13 mouse cellular contexts compared by ENCODE assay signal in the genomic region with DNA sequence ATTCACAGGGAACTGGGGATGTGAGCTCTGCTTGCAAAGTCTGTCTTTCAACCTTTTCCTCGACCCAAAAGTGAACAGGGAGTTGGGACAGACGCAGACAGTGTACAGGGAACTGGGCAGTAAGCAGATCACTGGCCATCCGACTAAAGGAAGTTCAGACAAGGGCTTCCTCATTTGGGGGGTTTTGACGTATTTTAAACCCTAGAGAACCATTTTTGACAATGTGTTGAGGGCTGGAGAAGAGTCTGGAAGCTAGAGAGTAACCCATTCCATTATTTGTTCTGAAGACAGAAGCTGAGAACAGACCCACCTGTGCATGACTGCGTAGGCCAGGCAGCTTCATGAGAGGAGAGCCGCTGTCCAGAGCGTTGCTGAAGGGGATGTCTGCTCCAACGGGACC. TPM values are rescaled to one million over a fixed set of nuclear protein-coding genes. Genes with fewer than 3 reads are reported as not detected.
A peak's percentile ranks its signal among the peaks of the same experiment; 100 is the strongest.
DNase-seq lines count a peak whose midpoint lies in the region; ATAC-seq and TF ChIP-seq lines count a peak whose summit lies in the region.
"Had no signal": no experiment of that assay in that cellular context is flagged by ENCODE, and none has a peak within 500 bp of the region (broad histone marks: within the 10 kb centered on the region; RNA-seq: fewer than 3 reads in every experiment).

No protein-coding gene starts in this region.

- DNase-seq in kidney, postnatal 0 days (ENCODE audit: low spot score), result no peak
- no peak for DNase-seq in kidney, adult 9 months
- DNase-seq in stomach, postnatal 0 days (ENCODE audit: low spot score), result no peak
- no peak for DNase-seq in liver, embryonic 14.5 days (ENCODE audit: low read depth in 3 of 3, low spot score in 3 of 3)
- DNase-seq in right cerebral cortex, adult 18-20 months, result no peak
- no peak for DNase-seq in hindbrain, embryonic 11.5 days (ENCODE audit: low spot score)

- TF ChIP-seq CTCF in kidney, postnatal 0 days (IDR thresholded peaks at IDR 0.05; ENCODE audit: low read depth), result no peak
- TF ChIP-seq CTCF in stomach, postnatal 0 days (IDR thresholded peaks at IDR 0.05; ENCODE audit: low read depth), result no peak
- no peak for TF ChIP-seq CTCF in liver, embryonic 14.5 days (IDR thresholded peaks at IDR 0.05; ENCODE audit: low read depth)

- TF ChIP-seq EP300 in stomach, postnatal 0 days (optimal IDR thresholded peaks at IDR 0.05), result no peak
- TF ChIP-seq EP300 in liver, embryonic 14.5 days (IDR thresholded peaks at IDR 0.05; ENCODE audit: low read depth), result no peak

- H3K27ac ChIP-seq in kidney, postnatal 0 days, result 0 out of 2 replicates have a peak overlapping the region, but pooled peaks have one; percentile 36
- H3K27ac ChIP-seq in stomach, embryonic 16.5 days (ENCODE audit: low read length), result peak overlapping the region; percentile 34; the same call in 1 of the 2 replicates
- no peak overlapping the region for H3K27ac ChIP-seq in stomach, postnatal 0 days (replicated peaks)
- peak overlapping the region; percentile 94 for H3K27ac ChIP-seq in liver, embryonic 14.5 days
- no peak overlapping the region for H3K27ac ChIP-seq in hindbrain, embryonic 11.5 days (ENCODE audit: low read depth, low read length)
- H3K27ac ChIP-seq: forebrain, embryonic 15.5 days; limb, embryonic 15.5 days had no signal

- H3K27me3 ChIP-seq in kidney, postnatal 0 days (ENCODE audit: insufficient read depth, low read length), result no peaks in the 10 kb centered on the region
- H3K27me3 ChIP-seq in stomach, embryonic 16.5 days (ENCODE audit: control insufficient read depth, insufficient read depth, low read length), result no peaks in the 10 kb centered on the region
- no peaks in the 10 kb centered on the region for H3K27me3 ChIP-seq in stomach, postnatal 0 days (ENCODE audit: control insufficient read depth, insufficient read depth, low read length)
- H3K27me3 ChIP-seq in liver, embryonic 14.5 days (ENCODE audit: control insufficient read depth, insufficient read depth, low read length), result no peaks in the 10 kb centered on the region
- H3K27me3 ChIP-seq in hindbrain, embryonic 11.5 days (ENCODE audit: control insufficient read depth, insufficient read depth, low read length), result no peaks in the 10 kb centered on the region
- H3K27me3 ChIP-seq: forebrain, embryonic 15.5 days; kidney, embryonic 15.5 days; limb, embryonic 15.5 days had no signal

- WGBS in kidney, postnatal 0 days, result 79% methylated on average over 8 of the region's 8 CpGs
- 75% methylated on average over 8 of the region's 8 CpGs for WGBS in stomach, embryonic 16.5 days
- 86% methylated on average over 8 of the region's 8 CpGs for WGBS in stomach, postnatal 0 days
- WGBS in liver, embryonic 14.5 days (ENCODE audit: insufficient replicate concordance), result 62% methylated on average over 8 of the region's 8 CpGs
- WGBS in hindbrain, embryonic 11.5 days, result 88% methylated on average over 8 of the region's 8 CpGs

- H3K4me2 ChIP-seq in kidney, postnatal 0 days (ENCODE audit: low read length), result no peak overlapping the region
- H3K4me2 ChIP-seq in stomach, embryonic 16.5 days (ENCODE audit: low read depth, low read length), result no peak overlapping the region
- no peak overlapping the region for H3K4me2 ChIP-seq in stomach, postnatal 0 days (replicated peaks; ENCODE audit: low read depth)
- H3K4me2 ChIP-seq in liver, embryonic 14.5 days (ENCODE audit: low read depth), result peak overlapping the region; percentile 66
- H3K4me2 ChIP-seq in hindbrain, embryonic 11.5 days (replicated peaks; ENCODE audit: low read depth, low read length), result no peak overlapping the region
- H3K4me2 ChIP-seq: forebrain, embryonic 15.5 days; kidney, embryonic 15.5 days; limb, embryonic 15.5 days had no signal

- H3K9ac ChIP-seq in kidney, postnatal 0 days (ENCODE audit: low read depth, low read length), result no peak overlapping the region
- H3K9ac ChIP-seq in stomach, embryonic 16.5 days (ENCODE audit: low read length), result no peak overlapping the region
- no peak overlapping the region for H3K9ac ChIP-seq in stomach, postnatal 0 days (ENCODE audit: low read length)
- H3K9ac ChIP-seq in liver, embryonic 14.5 days (replicated peaks), result 0 out of 2 replicates have a peak overlapping the region, but pooled peaks have one; percentile 21
- no peak overlapping the region for H3K9ac ChIP-seq in hindbrain, embryonic 11.5 days (ENCODE audit: low read depth, low read length)
- H3K9ac ChIP-seq: forebrain, embryonic 15.5 days; kidney, embryonic 15.5 days; limb, embryonic 15.5 days had no signal

- peaks cover 16% of the 10 kb centered on the region for H3K4me1 ChIP-seq in kidney, postnatal 0 days (replicated peaks; ENCODE audit: insufficient read depth, low read length)
- peaks cover 35% of the 10 kb centered on the region for H3K4me1 ChIP-seq in stomach, embryonic 16.5 days (ENCODE audit: control insufficient read depth, insufficient read depth, low read length)
- H3K4me1 ChIP-seq in stomach, postnatal 0 days (replicated peaks; ENCODE audit: control insufficient read depth, insufficient read depth), result no peaks in the 10 kb centered on the region; the same call in none of the 2 replicates
- H3K4me1 ChIP-seq in liver, embryonic 14.5 days (replicated peaks; ENCODE audit: control insufficient read depth in 2 of 2, insufficient read depth in 2 of 2, low read length in 1 of 2), result peaks cover 68 to 84% of the 10 kb centered on the region in 2 experiments
- H3K4me1 ChIP-seq in hindbrain, embryonic 11.5 days (replicated peaks; ENCODE audit: control insufficient read depth, insufficient read depth, low read length), result peaks cover 8% of the 10 kb centered on the region; the same call in 1 of the 2 replicates

- no peaks in the 10 kb centered on the region for H3K36me3 ChIP-seq in kidney, postnatal 0 days (ENCODE audit: insufficient read depth, low read length)
- H3K36me3 ChIP-seq in stomach, embryonic 16.5 days (ENCODE audit: control insufficient read depth, insufficient read depth, low read length), result no peaks in the 10 kb centered on the region
- H3K36me3 ChIP-seq in stomach, postnatal 0 days (ENCODE audit: control insufficient read depth, insufficient read depth, low read length), result no peaks in the 10 kb centered on the region
- no peaks in the 10 kb centered on the region for H3K36me3 ChIP-seq in liver, embryonic 14.5 days (replicated peaks; ENCODE audit: control insufficient read depth, insufficient read depth, low read depth)
- no peaks in the 10 kb centered on the region for H3K36me3 ChIP-seq in hindbrain, embryonic 11.5 days (ENCODE audit: control insufficient read depth, insufficient read depth, low read length)
- H3K36me3 ChIP-seq: forebrain, embryonic 15.5 days; kidney, embryonic 15.5 days; limb, embryonic 15.5 days had no signal

- ATAC-seq in kidney, postnatal 0 days (replicated peaks; ENCODE audit: low FRiP score, low read depth), result no peak
- ATAC-seq in stomach, embryonic 16.5 days (ENCODE audit: insufficient read depth, low FRiP score), result no peak
- no peak for ATAC-seq in stomach, postnatal 0 days (ENCODE audit: low FRiP score, low TSS enrichment)
- no peak for ATAC-seq in liver, embryonic 14.5 days (ENCODE audit: insufficient read depth)
- ATAC-seq in hindbrain, embryonic 11.5 days (ENCODE audit: low FRiP score), result no peak
- ATAC-seq: forebrain, embryonic 15.5 days; midbrain, embryonic 16.5 days had no signal

- no peaks in the 10 kb centered on the region for H3K9me3 ChIP-seq in kidney, postnatal 0 days (replicated peaks; ENCODE audit: low read length)
- H3K9me3 ChIP-seq in stomach, embryonic 16.5 days (replicated peaks; ENCODE audit: control insufficient read depth, low read length), result no peaks in the 10 kb centered on the region
- H3K9me3 ChIP-seq in stomach, postnatal 0 days (ENCODE audit: control insufficient read depth, low read length), result no peaks in the 10 kb centered on the region
- H3K9me3 ChIP-seq in liver, embryonic 14.5 days (ENCODE audit: control insufficient read depth, low read length), result no peaks in the 10 kb centered on the region
- no peaks in the 10 kb centered on the region for H3K9me3 ChIP-seq in hindbrain, embryonic 11.5 days (ENCODE audit: control insufficient read depth, low read length)
- H3K9me3 ChIP-seq: forebrain, embryonic 15.5 days; kidney, embryonic 15.5 days; limb, embryonic 15.5 days had no signal

- H3K4me3 ChIP-seq in kidney, postnatal 0 days (replicated peaks; ENCODE audit: low read depth, low read length), result no peak overlapping the region
- H3K4me3 ChIP-seq in stomach, embryonic 16.5 days (replicated peaks; ENCODE audit: low read length), result no peak overlapping the region
- no peak overlapping the region for H3K4me3 ChIP-seq in stomach, postnatal 0 days (ENCODE audit: low read depth, low read length)
- H3K4me3 ChIP-seq in liver, embryonic 14.5 days (ENCODE audit: insufficient read depth in 1 of 2, low read depth in 2 of 2, low read length in 2 of 2), result no peak overlapping the region
- no peak overlapping the region for H3K4me3 ChIP-seq in hindbrain, embryonic 11.5 days (ENCODE audit: low read depth, low read length)
- H3K4me3 ChIP-seq: forebrain, embryonic 15.5 days; kidney, embryonic 15.5 days; limb, embryonic 15.5 days had no signal

RNA-seq across cellular contexts. Expression of a gene that starts 4.8 kb away (rescaled TPM):
- 37.5 and 39.2 TPM in 2 replicates for polyA plus RNA-seq in kidney, postnatal 0 days (2015; fragmentation: Nextera tagmentation; extraction: Ambion mirVana)
- polyA plus RNA-seq in stomach, embryonic 16.5 days (2015; fragmentation: Nextera tagmentation; extraction: Ambion mirVana), result 98.5 and 110 TPM in 2 replicates
- polyA plus RNA-seq in stomach, postnatal 0 days (2015; fragmentation: Nextera tagmentation; extraction: Ambion mirVana), result 85.9 and 96.8 TPM in 2 replicates
- 40.1 and 45.3 TPM in 2 replicates for polyA plus RNA-seq in liver, embryonic 14.5 days (2012; rRNA removed)
- 78.2 and 85.2 TPM in 2 replicates for polyA plus RNA-seq in liver, embryonic 14.5 days (2014; fragmentation: Nextera tagmentation; extraction: Ambion mirVana)
- polyA plus RNA-seq in hindbrain, embryonic 11.5 days (2014; fragmentation: Nextera tagmentation; extraction: Ambion mirVana), result 107 and 108 TPM in 2 replicates

RNA-seq across cellular contexts. Expression of a gene that starts 27.4 kb away (rescaled TPM):
- polyA plus RNA-seq in kidney, postnatal 0 days (2015; fragmentation: Nextera tagmentation; extraction: Ambion mirVana), result 0.41 and 0.58 TPM in 2 replicates
- polyA plus RNA-seq in stomach, embryonic 16.5 days (2015; fragmentation: Nextera tagmentation; extraction: Ambion mirVana), result 4.8 and 8.4 TPM in 2 replicates
- 38.5 and 45.1 TPM in 2 replicates for polyA plus RNA-seq in stomach, postnatal 0 days (2015; fragmentation: Nextera tagmentation; extraction: Ambion mirVana)
- 0.08 and 0.09 TPM in 2 replicates for polyA plus RNA-seq in liver, embryonic 14.5 days (2012; rRNA removed)
- polyA plus RNA-seq in liver, embryonic 14.5 days (2014; fragmentation: Nextera tagmentation; extraction: Ambion mirVana), result not detected in 2 replicates
- polyA plus RNA-seq in hindbrain, embryonic 11.5 days (2014; fragmentation: Nextera tagmentation; extraction: Ambion mirVana), result not detected in 2 replicates
- polyA plus RNA-seq: CD4-positive, CD25-positive, alpha-beta regulatory T cell, adult 4 months; stomach, embryonic 14.5 days had no signal

RNA-seq across cellular contexts. Expression of a gene that starts 46.6 kb away (rescaled TPM):
- polyA plus RNA-seq in kidney, postnatal 0 days (2015; fragmentation: Nextera tagmentation; extraction: Ambion mirVana), result 7.8 and 9.4 TPM in 2 replicates
- polyA plus RNA-seq in stomach, embryonic 16.5 days (2015; fragmentation: Nextera tagmentation; extraction: Ambion mirVana), result 12.3 and 13.1 TPM in 2 replicates
- 7.9 and 9.0 TPM in 2 replicates for polyA plus RNA-seq in stomach, postnatal 0 days (2015; fragmentation: Nextera tagmentation; extraction: Ambion mirVana)
- 1.1 TPM in 2 replicates for polyA plus RNA-seq in liver, embryonic 14.5 days (2012; rRNA removed)
- 1.1 and 1.6 TPM in 2 replicates for polyA plus RNA-seq in liver, embryonic 14.5 days (2014; fragmentation: Nextera tagmentation; extraction: Ambion mirVana)
- 7.0 and 10.1 TPM in 2 replicates for polyA plus RNA-seq in hindbrain, embryonic 11.5 days (2014; fragmentation: Nextera tagmentation; extraction: Ambion mirVana)
- polyA plus RNA-seq: CD4-positive, CD25-positive, alpha-beta regulatory T cell, adult 4 months had no signal

Comparison
In these comparisons a context has a peak if more than half of its experiments do, and no peak if none do; other contexts are left out.
1. H3K27ac ChIP-seq: peak in kidney, postnatal 0 days (single experiment), stomach, embryonic 16.5 days (single experiment) and liver, embryonic 14.5 days (single experiment); none in stomach, postnatal 0 days (single experiment) and hindbrain, embryonic 11.5 days (single experiment).